Mouse (Mus musculus) embryonic facial prominence, embryonic 13.5 days (tissue): ENCODE data around the gene Sgca. TPM values are rescaled to one million over a fixed set of nuclear protein-coding genes. Genes with fewer than 3 reads are reported as not detected.
A peak's percentile ranks its signal among the peaks of the same experiment; 100 is the strongest.

ENCODE experiments used
- ATAC-seq: fragments of 200-750 bp; cut with Nextera tagmentation; 2 replicates; pipeline ENCODE4 v1.8.0; 2017; ENCODE audit warnings: low read depth; ENCODE audit not compliant: insufficient number of reproducible peaks, insufficient read depth, low FRiP score, low TSS enrichment
- H3K27ac ChIP-seq: fragments of 300-500 bp; sonication (generic); 2 replicates; pipeline ENCODE4 v1.5.1; 2015; ENCODE audit warnings: moderate library complexity, mild to moderate bottlenecking, inconsistent platforms
- H3K27me3 ChIP-seq: fragments of 300-500 bp; sonication (generic); 2 replicates; pipeline ENCODE4 v1.6.1; 2015; ENCODE audit warnings: mild to moderate bottlenecking, inconsistent platforms
- H3K36me3 ChIP-seq: fragments of 300-500 bp; sonication (generic); 2 replicates; pipeline ENCODE4 v1.6.1; 2015; ENCODE audit warnings: mild to moderate bottlenecking, inconsistent platforms
- H3K4me1 ChIP-seq: fragments of 300-500 bp; sonication (generic); 2 replicates; pipeline ENCODE4 v1.6.1; 2015; ENCODE audit warnings: inconsistent platforms
- H3K4me2 ChIP-seq: fragments of 300-500 bp; sonication (generic); 2 replicates; pipeline ENCODE4 v1.6.1; 2015; ENCODE audit warnings: moderate library complexity, mild to moderate bottlenecking, inconsistent platforms
- H3K4me3 ChIP-seq: fragments of 300-500 bp; sonication (generic); 2 replicates; pipeline ENCODE4 v1.5.1; 2015; ENCODE audit warnings: mild to moderate bottlenecking, inconsistent platforms
- H3K9ac ChIP-seq: fragments of 300-500 bp; sonication (generic); 2 replicates; pipeline ENCODE4 v1.6.1; 2015; ENCODE audit warnings: mild to moderate bottlenecking, inconsistent platforms
- H3K9me3 ChIP-seq: fragments of 300-500 bp; sonication (generic); 2 replicates; pipeline ENCODE4 v1.6.1; 2016; ENCODE audit warnings: inconsistent platforms
- WGBS: fragments of 180-500 bp; shearing (Covaris S2); methylation state at CpG from one replicate; pipeline ENCODE4 v1.1.7; 2015; ENCODE audit warnings: mixed read lengths; 5-methylcytosine and 5-hydroxymethylcytosine counted together
- polyA plus RNA-seq: library from polyadenylated mRNA; unstranded; fragments of >200 nt; fragmentation: Nextera tagmentation; extraction: Ambion mirVana; gene quantifications from 2 replicates; pipeline ENCODE4 v1.2.1, GENCODE M21; 2015

Sgca gene
- polyA plus RNA-seq, 1 experiment from 2014 or later, result 1.1 TPM

DNA sequence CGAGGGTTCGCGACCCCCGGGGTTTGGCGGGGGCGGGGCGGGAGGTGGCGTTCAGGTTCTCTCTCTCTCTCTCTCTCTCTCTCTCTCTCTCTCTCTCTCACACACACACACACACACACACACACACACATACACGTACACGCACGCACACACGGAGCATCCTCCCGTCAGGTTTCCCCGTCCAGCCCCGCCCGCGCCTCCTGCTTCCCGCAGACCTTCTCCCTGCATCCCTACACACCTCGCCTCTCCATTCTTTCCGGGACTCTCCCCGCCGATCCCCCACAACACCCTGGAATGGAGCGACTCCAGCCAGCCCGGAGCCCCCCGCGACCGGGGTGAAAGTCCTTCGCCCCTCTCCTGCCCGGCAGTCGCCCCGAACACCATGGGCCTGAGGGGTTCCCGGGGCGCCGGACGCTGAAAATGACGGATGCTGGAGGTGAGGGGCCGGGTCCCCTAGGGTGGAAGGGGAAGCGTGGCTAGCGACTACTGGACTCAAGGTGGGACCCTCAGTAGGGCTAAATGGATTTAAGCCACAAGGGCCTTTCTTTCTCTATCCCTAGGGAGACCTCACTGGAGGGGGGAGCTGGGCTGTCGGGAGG, 34.1 kb upstream of the Sgca start:
- no peaks in the 10 kb centered on the region for H3K9me3 ChIP-seq
- peak overlapping the region; percentile 94 for H3K9ac ChIP-seq
- peak overlapping the region; percentile 97 for H3K27ac ChIP-seq
- H3K4me2 ChIP-seq, result peak overlapping the region; percentile 81
- H3K27me3 ChIP-seq, result no peaks in the 10 kb centered on the region
- no peak for ATAC-seq
- peaks cover 67% of the 10 kb centered on the region for H3K4me1 ChIP-seq
- H3K4me3 ChIP-seq, result peak overlapping the region; percentile 93
- under 1% methylated on average over 37 of the region's 40 CpGs for WGBS
- H3K36me3 ChIP-seq, result peaks cover 32% of the 10 kb centered on the region

DNA sequence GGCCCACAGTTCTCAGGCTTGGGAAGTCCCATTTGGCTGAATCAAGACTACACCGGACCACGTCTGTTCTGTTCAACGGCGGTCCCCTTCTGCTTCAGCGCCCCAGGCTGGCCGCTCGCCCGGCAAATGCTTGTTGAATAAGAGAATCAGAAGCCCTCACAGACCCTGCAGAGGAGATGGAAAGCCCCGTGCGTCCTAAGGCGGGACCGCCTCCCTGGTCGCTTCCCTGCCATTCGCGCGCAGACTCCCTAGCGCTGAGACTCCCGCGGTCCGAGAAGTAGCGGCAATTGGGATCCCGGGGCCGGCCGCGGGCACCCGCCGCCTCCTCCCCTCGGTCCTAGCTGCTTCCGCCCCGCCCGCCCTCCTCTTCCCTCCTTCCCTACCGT, 33.5 kb upstream of the Sgca start, which contains the start of gene Samd14:
Gene Samd14 (plus strand): TSS at position 251 of the 386 bp plus-strand sequence.
- Histone ChIP-seq H3K9me3 (no peaks in the 10 kb centered on the region), H3K27ac (peak within 1 kb of the TSS; percentile 97), H3K9ac (peak within 1 kb of the TSS; percentile 94), H3K4me2 (peak within 1 kb of the TSS; percentile 81), H3K36me3 (peaks cover 32% of the 10 kb centered on the region), H3K4me1 (peaks cover 67% of the 10 kb centered on the region), H3K27me3 (no peaks in the 10 kb centered on the region), H3K4me3 (peak within 1 kb of the TSS; percentile 93)
- WGBS, result 0% methylated on average over 27 of the region's 32 CpGs
- ATAC-seq, result peak; percentile 60; the same call in 1 of the 2 replicates

DNA sequence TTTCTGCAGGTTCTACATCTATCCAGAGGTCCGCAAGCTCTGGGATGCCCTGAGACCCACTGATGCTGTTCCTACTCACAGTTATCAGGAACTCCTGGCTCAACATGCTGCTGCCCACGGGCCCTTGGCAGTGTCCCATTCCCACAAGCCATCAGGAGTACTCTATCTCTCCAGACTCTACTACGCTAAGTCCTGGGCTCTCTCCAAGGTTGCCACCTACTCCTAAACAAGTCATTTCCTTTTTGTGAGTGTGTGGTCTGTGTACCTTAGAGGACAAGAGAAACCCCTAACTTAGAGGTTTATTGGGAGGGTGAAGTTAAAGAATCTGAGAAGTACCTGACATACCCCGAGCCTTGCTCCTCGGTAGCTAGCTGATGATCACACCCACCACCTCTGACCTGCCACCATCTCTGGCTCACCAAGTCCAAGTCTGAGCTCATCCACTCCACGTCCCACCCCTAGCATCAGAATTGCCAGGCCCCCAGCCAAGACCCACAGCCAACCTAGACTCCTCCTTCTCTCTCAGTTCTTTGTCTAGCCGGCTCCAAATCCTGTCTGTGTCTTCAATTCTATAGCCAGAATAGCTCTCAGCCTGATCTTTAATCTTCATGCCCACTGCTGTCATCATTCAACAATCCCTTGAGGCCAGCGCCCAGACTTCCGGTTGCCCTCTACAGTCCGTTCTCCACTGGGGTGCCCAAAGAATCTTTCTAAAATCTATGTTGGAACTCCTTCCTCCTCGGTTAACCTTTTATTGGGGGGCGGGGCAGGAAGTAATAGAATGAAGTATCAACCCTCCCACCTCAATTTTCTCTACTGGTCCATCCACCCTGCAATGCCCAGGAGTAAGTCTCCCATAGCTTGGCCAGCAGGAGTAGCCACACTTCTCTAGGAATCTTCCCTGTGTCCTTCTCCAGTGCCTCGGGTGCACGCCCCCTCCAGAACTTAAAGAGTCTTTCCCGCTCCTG, 32.8 kb upstream of the Sgca start:
- Histone ChIP-seq H3K9me3 (no peaks in the 10 kb centered on the region), H3K27ac (peak overlapping the region; percentile 97), H3K36me3 (peaks cover 32% of the 10 kb centered on the region), H3K4me1 (peaks cover 63% of the 10 kb centered on the region), H3K4me3 (peak overlapping the region; percentile 93), H3K27me3 (no peaks in the 10 kb centered on the region), H3K9ac (peak overlapping the region; percentile 94), H3K4me2 (peak overlapping the region; percentile 81)
- WGBS, result 33% methylated on average over 15 of the region's 15 CpGs
- ATAC-seq, result no peak

- H3K4me3 ChIP-seq, result peak overlapping the region; percentile 45
- H3K4me2 ChIP-seq, result peak overlapping the region; percentile 72
- 56% methylated on average over 3 of the region's 3 CpGs for WGBS
Observed at GRCm38 (mm10) chr11:95007418-95007817, 31.3 kb upstream of the Sgca start.

GRCm38 (mm10) chr11:95006525-95007219, 30.5 kb upstream of the Sgca start:
- WGBS, result under 1% methylated on average over 27 of the region's 27 CpGs
- H3K4me3 ChIP-seq, result peak overlapping the region; percentile 45
- H3K4me2 ChIP-seq, result peak overlapping the region; percentile 72
- H3K4me1 ChIP-seq, result peaks cover 44% of the 10 kb centered on the region
- peak overlapping the region; percentile 72 for H3K9ac ChIP-seq
- peak overlapping the region; percentile 78 for H3K27ac ChIP-seq
- H3K27me3 ChIP-seq, result no peaks in the 10 kb centered on the region
- H3K36me3 ChIP-seq, result peaks cover 44% of the 10 kb centered on the region
- ATAC-seq, result peak; percentile 20
- no peaks in the 10 kb centered on the region for H3K9me3 ChIP-seq

More at GRCm38 (mm10) chr11:95007418-95007817, 31.3 kb upstream of the Sgca start:
- Histone ChIP-seq H3K9me3 (no peaks in the 10 kb centered on the region), H3K9ac (peak overlapping the region; percentile 72; the same call in 1 of the 2 replicates), H3K36me3 (peaks cover 37% of the 10 kb centered on the region), H3K27ac (peak overlapping the region; percentile 78), H3K4me1 (peaks cover 51% of the 10 kb centered on the region), H3K27me3 (no peaks in the 10 kb centered on the region)
- no peak for ATAC-seq

GRCm38 (mm10) chr11:95006038-95006437, 29.9 kb upstream of the Sgca start:
- no peaks in the 10 kb centered on the region for H3K27me3 ChIP-seq
- H3K4me2 ChIP-seq, result peak overlapping the region; percentile 72
- peak overlapping the region; percentile 45 for H3K4me3 ChIP-seq
- H3K4me1 ChIP-seq, result peaks cover 41% of the 10 kb centered on the region
- 30% methylated on average over 4 of the region's 4 CpGs for WGBS
- peaks cover 49% of the 10 kb centered on the region for H3K36me3 ChIP-seq
- peak overlapping the region; percentile 72; the same call in 1 of the 2 replicates for H3K9ac ChIP-seq
- peak overlapping the region; percentile 78 for H3K27ac ChIP-seq
- H3K9me3 ChIP-seq, result no peaks in the 10 kb centered on the region
- ATAC-seq, result no peak

- Histone ChIP-seq H3K36me3 (peaks cover 61% of the 10 kb centered on the region), H3K4me2 (no peak overlapping the region), H3K4me1 (peaks cover 50% of the 10 kb centered on the region), H3K9ac (peak overlapping the region; percentile 17), H3K27me3 (no peaks in the 10 kb centered on the region), H3K9me3 (no peaks in the 10 kb centered on the region), H3K4me3 (no peak overlapping the region), H3K27ac (peak overlapping the region; percentile 11; the same call in 1 of the 2 replicates)
- 54% methylated on average over 6 of the region's 6 CpGs for WGBS
- no peak for ATAC-seq
Observed at GRCm38 (mm10) chr11:95004937-95005198, 28.7 kb upstream of the Sgca start.

DNA sequence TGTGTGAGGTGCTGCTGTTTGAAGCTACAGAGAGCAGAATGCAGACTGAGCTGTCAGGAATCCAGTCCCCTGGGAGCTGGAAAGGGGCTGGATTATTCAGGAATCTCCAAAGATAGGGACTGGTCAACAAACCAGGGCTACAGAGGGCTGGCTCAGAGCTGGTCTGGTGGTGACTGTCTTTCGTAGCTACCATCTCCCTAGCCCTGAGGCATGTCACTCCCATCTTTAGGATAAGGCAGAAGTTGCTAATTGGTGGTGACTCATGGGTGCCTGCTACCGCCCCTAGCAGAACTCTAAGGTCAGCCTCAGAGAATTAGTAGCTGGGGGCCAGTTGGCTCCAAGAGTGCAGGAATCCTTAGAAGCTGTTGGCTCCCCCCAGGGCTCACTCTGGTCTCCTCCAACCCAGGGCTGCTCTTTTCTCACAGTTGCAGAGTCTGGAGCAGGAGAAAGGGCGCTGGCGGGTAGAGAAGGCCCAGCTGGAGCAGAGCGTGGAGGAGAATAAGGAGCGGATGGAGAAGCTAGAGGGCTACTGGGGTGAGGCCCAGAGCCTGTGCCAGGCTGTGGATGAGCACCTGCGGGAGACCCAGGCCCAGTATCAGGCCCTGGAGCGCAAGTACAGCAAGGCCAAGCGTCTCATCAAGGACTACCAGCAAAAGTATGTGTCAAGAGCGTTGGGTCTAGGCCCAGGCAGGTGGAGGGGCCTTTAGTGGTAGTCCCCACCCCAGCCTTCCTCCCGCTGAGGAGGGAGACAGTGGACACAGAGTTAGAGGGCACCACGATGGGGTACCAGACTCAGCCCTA, 28.2 kb upstream of the Sgca start:
- Histone ChIP-seq H3K27me3 (no peaks in the 10 kb centered on the region), H3K36me3 (peaks cover 66% of the 10 kb centered on the region), H3K4me3 (no peak overlapping the region), H3K4me2 (no peak overlapping the region), H3K9ac (peak overlapping the region; percentile 17), H3K9me3 (no peaks in the 10 kb centered on the region), H3K27ac (peak overlapping the region; percentile 11; the same call in 1 of the 2 replicates), H3K4me1 (peaks cover 48% of the 10 kb centered on the region)
- WGBS, result 83% methylated on average over 12 of the region's 12 CpGs
- ATAC-seq, result no peak

DNA sequence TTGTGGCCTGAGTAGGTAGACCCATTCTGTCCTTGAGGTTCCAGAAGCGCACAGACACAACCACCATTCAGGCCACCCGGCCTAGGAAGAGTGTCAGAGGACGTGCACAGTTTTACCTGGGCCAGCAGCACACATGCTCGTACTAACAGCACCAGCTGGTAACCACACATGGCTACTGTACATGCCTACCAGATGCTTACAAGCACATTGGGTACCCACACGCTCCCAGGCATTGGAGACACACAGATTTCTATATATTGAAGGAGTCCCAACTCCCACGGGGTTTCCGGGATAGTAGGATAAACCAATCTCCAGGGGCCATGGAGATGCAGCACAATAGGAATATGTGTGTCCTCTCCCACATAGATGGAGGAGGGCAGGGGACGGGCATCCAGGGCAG, 26.6 kb upstream of the Sgca start:
- WGBS, result 92% methylated on average over 8 of the region's 8 CpGs
- no peak overlapping the region for H3K27ac ChIP-seq
- no peak overlapping the region for H3K9ac ChIP-seq
- no peak for ATAC-seq
- H3K36me3 ChIP-seq, result peaks cover 83% of the 10 kb centered on the region
- peaks cover 37% of the 10 kb centered on the region for H3K4me1 ChIP-seq
- H3K27me3 ChIP-seq, result no peaks in the 10 kb centered on the region
- H3K4me3 ChIP-seq, result no peak overlapping the region
- H3K9me3 ChIP-seq, result no peaks in the 10 kb centered on the region
- H3K4me2 ChIP-seq, result no peak overlapping the region

GRCm38 (mm10) chr11:95001584-95002347, 25.6 kb upstream of the Sgca start:
- WGBS, result 85% methylated on average over 21 of the region's 21 CpGs
- Histone ChIP-seq H3K9me3 (no peaks in the 10 kb centered on the region), H3K4me1 (peaks cover 27% of the 10 kb centered on the region), H3K4me2 (no peak overlapping the region), H3K9ac (no peak overlapping the region), H3K27ac (peak overlapping the region; percentile 68; the same call in 1 of the 2 replicates), H3K36me3 (peaks cover 92% of the 10 kb centered on the region), H3K4me3 (no peak overlapping the region), H3K27me3 (no peaks in the 10 kb centered on the region)
- ATAC-seq, result no peak
